Mouse (Mus musculus) liver, embryonic 13.5 days (tissue): Measurements from ENCODE around the gene Mutyh. TPM values are rescaled to one million over a fixed set of nuclear protein-coding genes. Genes with fewer than 3 reads are reported as not detected.

Experiments used
- ATAC-seq: fragments of 200-750 bp; cut with Nextera tagmentation; 2 replicates; pipeline ENCODE4 v1.8.0; 2017; ENCODE audit warnings: low read depth, mild to moderate bottlenecking, moderate number of reproducible peaks, moderate library complexity
- DNase-seq: peaks from one replicate; pipeline ENCODE4 v3.0.0; 2022
- H3K27ac ChIP-seq: fragments of 300-500 bp; sonication (generic); 2 replicates; pipeline ENCODE4 v1.5.1; 2015; ENCODE audit warnings: moderate library complexity, mild to moderate bottlenecking, inconsistent platforms
- H3K27me3 ChIP-seq: fragments of 300-500 bp; sonication (generic); 2 replicates; pipeline ENCODE4 v1.6.1; 2015; ENCODE audit warnings: mild to moderate bottlenecking, inconsistent platforms
- H3K36me3 ChIP-seq: fragments of 300-500 bp; sonication (generic); 2 replicates; pipeline ENCODE4 v1.6.1; 2015; ENCODE audit warnings: mild to moderate bottlenecking, inconsistent platforms
- H3K4me1 ChIP-seq: fragments of 300-500 bp; sonication (generic); replicated peaks from 2 replicates; pipeline ENCODE4 v1.6.1; 2015; ENCODE audit warnings: inconsistent platforms
- H3K4me2 ChIP-seq: fragments of 300-500 bp; sonication (generic); 2 replicates; pipeline ENCODE4 v1.6.1; 2015; ENCODE audit warnings: inconsistent platforms, mild to moderate bottlenecking, moderate library complexity
- H3K4me3 ChIP-seq: fragments of 300-500 bp; sonication (generic); replicated peaks from 2 replicates; pipeline ENCODE4 v1.5.1; 2015; ENCODE audit warnings: mild to moderate bottlenecking, inconsistent platforms
- H3K9ac ChIP-seq: fragments of 300-500 bp; sonication (generic); 2 replicates; pipeline ENCODE4 v1.6.1; 2015; ENCODE audit warnings: mild to moderate bottlenecking, inconsistent platforms
- H3K9me3 ChIP-seq: fragments of 300-500 bp; sonication (generic); replicated peaks from 2 replicates; pipeline ENCODE4 v1.6.1; 2016; ENCODE audit warnings: inconsistent platforms
- WGBS: fragments of 180-500 bp; shearing (Covaris S2); methylation state at CpG from one replicate; pipeline ENCODE4 v1.1.7; 2015; ENCODE audit not compliant: insufficient replicate concordance; 5-methylcytosine and 5-hydroxymethylcytosine counted together
- polyA plus RNA-seq: library from polyadenylated mRNA; unstranded; fragments of >200 nt; fragmentation: Nextera tagmentation; extraction: Ambion mirVana; gene quantifications from 2 replicates; pipeline ENCODE4 v1.2.1, GENCODE M21; 2015

Mutyh gene
- polyA plus RNA-seq, 1 experiment from 2014 or later, result 3.9 TPM

DNA sequence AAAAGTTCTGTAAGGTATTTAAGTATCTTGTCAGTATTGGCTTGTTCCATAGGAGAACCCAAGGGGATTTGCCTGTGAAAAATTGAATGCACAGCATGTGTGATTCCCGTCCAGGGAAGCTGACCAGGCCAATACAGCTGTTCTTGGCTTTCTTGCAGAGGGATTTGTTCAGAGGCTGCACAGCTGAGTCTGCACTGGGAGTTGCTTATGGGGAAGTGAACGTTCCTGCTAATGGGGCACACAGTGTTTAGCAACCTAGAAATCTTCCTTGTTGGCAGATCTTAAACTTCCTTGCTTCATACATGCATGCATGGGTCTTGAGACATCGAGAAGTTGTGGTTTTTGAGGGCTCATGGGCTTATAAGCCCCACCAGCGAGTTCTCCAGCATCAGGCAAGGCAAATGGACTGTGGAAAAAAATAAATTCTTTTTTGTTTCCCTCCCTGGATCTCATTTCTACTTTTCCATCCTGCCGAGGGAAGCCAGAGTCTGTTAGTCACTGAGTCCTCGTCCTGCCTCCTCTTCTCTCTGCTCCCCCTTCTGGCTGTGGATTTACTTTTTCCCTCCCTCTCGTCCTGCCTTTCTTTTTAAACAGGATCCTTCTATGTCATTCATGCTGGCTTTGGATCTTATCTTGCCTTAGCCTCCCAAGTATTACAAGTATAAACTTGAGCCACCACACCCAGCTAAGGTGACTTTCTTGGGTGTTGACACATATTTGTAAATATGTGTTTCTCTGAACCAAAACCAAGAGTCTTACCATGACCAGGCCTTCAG, 19.4 kb upstream of the Mutyh start:
- ATAC-seq (no peak), DNase-seq (no peak)
- Histone ChIP-seq H3K9ac (no peak overlapping the region), H3K27ac (peak overlapping the region; percentile 18; the same call in 1 of the 2 replicates), H3K4me3 (no peak overlapping the region), H3K36me3 (no peaks in the 10 kb centered on the region), H3K9me3 (0 out of 2 replicates have a peak, but pooled peaks cover 3% of the 10 kb centered on the region), H3K4me2 (no peak overlapping the region), H3K27me3 (no peaks in the 10 kb centered on the region), H3K4me1 (peaks cover 9% of the 10 kb centered on the region; the same call in 1 of the 2 replicates)
- whole genome bisulfite sequencing, result 25% methylated on average over 7 of the region's 7 CpGs

DNA sequence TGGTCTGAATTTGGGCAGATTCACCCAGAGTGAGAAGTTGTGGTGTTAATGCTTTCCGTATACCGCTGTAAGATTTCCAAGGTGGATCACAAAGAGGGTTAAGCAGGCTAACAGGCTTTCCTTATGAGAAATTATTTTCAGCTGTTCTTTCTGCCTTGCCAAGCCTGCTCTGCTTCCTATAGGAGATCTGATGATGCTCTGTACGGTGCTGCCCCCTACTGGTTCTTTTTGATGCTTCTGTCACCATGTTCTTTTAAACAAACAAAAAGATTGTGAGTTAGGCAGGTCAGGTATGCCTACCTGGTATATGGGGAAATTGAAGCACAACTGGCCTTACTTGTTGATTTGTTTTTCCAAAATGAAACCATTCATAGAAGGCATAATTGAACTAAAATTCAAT, 18.6 kb upstream of the Mutyh start:
- ATAC-seq (no peak), DNase-seq (peak; percentile 60)
- Histone ChIP-seq H3K4me3 (no peak overlapping the region), H3K4me2 (no peak overlapping the region), H3K27ac (peak overlapping the region; percentile 18; the same call in 1 of the 2 replicates), H3K9ac (no peak overlapping the region), H3K36me3 (no peaks in the 10 kb centered on the region), H3K9me3 (0 out of 2 replicates have a peak, but pooled peaks cover 3% of the 10 kb centered on the region), H3K4me1 (peaks cover 9% of the 10 kb centered on the region; the same call in 1 of the 2 replicates), H3K27me3 (no peaks in the 10 kb centered on the region)
- WGBS, result 12% methylated on average over 3 of the region's 3 CpGs

DNA sequence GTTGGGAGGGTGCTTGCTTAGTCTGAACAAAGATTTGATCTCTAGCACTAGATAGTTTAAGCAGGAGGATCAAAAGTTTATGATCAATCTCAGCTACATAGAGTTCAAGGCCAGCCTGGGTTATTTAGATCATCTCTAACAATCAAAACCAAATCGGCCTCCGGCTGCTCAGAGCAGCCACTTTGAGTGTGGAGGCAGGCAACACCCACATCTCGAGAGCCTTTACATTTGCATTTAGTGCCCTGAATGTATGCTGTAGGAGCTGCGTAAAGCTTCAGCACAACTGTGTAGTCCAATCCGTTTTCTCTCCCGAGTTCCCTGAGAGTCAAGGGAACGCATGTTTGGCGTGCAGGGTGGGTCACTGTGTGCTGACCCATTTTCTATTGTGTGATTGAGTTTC, 15.1 kb upstream of the Mutyh start:
- no peaks in the 10 kb centered on the region for H3K36me3 ChIP-seq
- H3K4me1 ChIP-seq, result peaks cover 9% of the 10 kb centered on the region; the same call in 1 of the 2 replicates
- no peak for ATAC-seq
- H3K27me3 ChIP-seq, result no peaks in the 10 kb centered on the region
- no peak overlapping the region for H3K27ac ChIP-seq
- DNase-seq, result no peak
- no peak overlapping the region for H3K4me2 ChIP-seq
- H3K9me3 ChIP-seq, result no peaks in the 10 kb centered on the region
- 74% methylated on average over 8 of the region's 8 CpGs for WGBS
- H3K4me3 ChIP-seq, result no peak overlapping the region
- H3K9ac ChIP-seq, result no peak overlapping the region

DNA sequence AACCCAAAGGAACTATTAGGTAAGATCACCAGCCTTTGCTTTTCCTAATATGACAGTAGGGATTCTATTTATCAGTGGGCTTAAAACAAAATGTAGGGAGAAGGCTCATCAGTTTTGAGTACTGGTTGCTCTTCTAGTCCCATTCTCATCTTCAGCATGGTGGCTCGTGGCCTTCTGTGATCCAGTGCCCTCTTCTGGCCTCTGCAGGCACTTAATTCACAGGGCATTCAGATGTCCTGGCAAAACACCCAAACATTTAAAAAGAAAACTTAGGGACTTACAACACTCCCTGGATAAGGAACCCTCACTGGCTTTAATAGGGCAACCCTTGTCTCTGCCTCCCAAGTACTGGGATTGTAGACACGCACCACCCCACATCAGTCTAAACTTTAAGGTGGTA, 13.2 kb upstream of the Mutyh start:
- Histone ChIP-seq H3K4me1 (no peaks in the 10 kb centered on the region), H3K36me3 (no peaks in the 10 kb centered on the region), H3K4me3 (no peak overlapping the region), H3K4me2 (no peak overlapping the region), H3K27me3 (no peaks in the 10 kb centered on the region), H3K9ac (no peak overlapping the region), H3K9me3 (no peaks in the 10 kb centered on the region), H3K27ac (no peak overlapping the region)
- ATAC-seq (no peak), DNase-seq (no peak)
- WGBS, result 56% methylated on average over 2 of the region's 2 CpGs

DNA sequence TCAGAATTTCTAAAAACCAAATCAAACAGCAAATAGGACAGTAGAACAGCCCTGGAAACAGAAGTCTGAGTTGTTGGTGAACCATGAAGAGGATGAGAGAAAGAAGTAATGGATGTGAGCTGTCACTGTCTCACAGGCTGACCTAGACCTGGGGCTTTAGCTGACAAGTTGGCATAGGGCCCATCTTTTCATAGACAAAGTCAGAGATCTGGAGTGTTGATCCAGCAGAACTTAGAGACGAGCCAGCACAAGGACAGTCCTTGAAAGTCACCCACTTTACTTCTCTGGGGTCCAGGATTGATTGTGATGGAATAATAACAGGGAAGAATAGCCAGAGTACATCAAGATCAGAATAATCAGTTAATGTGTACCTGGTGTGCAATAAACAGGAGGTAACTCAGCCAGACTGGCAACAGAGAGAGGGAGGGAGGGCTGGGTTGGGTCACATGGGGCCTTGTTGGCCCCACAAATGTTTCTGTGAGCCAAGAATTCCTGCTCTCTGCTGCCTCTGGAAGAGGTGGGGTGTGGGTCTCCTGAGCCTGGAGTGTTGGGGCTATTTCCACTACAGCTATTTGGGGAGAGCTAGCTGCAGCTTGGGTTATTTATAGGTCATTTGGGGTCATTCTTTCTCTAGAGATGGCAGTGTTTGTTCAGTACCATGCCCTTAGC, 10.9 kb upstream of the Mutyh start:
- no peaks in the 10 kb centered on the region for H3K9me3 ChIP-seq
- 56% methylated on average over 1 of the region's 1 CpGs for WGBS
- H3K4me2 ChIP-seq, result no peak overlapping the region
- H3K4me3 ChIP-seq, result no peak overlapping the region
- ATAC-seq, result no peak
- H3K36me3 ChIP-seq, result 0 out of 2 replicates have a peak, but pooled peaks cover 2% of the 10 kb centered on the region
- no peaks in the 10 kb centered on the region for H3K27me3 ChIP-seq
- H3K27ac ChIP-seq, result no peak overlapping the region
- H3K9ac ChIP-seq, result no peak overlapping the region
- no peak for DNase-seq
- H3K4me1 ChIP-seq, result no peaks in the 10 kb centered on the region; the same call in 1 of the 2 replicates

DNA sequence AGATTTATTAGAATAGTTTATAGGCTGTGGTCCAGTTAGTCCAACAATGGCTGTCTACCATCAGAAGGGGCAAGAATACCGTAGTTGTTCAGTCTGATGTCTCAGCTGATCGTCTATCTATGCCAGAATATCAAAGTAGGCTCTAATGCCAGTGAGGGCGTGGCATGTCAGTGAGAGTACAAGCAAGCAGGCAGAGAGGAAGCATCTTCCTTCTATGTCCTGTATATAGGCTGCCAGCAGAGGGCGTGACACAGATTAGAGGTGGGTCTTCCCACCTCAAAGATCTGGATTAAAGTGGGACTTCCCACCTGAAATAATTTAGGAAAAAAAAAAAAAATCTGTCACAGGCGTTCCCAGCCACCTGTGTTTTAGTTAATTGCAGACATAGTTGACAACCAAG, 7.6 kb upstream of the Mutyh start:
- no peak overlapping the region for H3K27ac ChIP-seq
- no peaks in the 10 kb centered on the region for H3K9me3 ChIP-seq
- no peak overlapping the region for H3K4me2 ChIP-seq
- DNase-seq (no peak), ATAC-seq (no peak)
- no peak overlapping the region for H3K9ac ChIP-seq
- H3K4me3 ChIP-seq, result no peak overlapping the region
- H3K27me3 ChIP-seq, result no peaks in the 10 kb centered on the region
- WGBS, result 29% methylated on average over 5 of the region's 5 CpGs
- H3K36me3 ChIP-seq, result peaks cover 35% of the 10 kb centered on the region
- H3K4me1 ChIP-seq, result no peaks in the 10 kb centered on the region; the same call in 1 of the 2 replicates

DNA sequence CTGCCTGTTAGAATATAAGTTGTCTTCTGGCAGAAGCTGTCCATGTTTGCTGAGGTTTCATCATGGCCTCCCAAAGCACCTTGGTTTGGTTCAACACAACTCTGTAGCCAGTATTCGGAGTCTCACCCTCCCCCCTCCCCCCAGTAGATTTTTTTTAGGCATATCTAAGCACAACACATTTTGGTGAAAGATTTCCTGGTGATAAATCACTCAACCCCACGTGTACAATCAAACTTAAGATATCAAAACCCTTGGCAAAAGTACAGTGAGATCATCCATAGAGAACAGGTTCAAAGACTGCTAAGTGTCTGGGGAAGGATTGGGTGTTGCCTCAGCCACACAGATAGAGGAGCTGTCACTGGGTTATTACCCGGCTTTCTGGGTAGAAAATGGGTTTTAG, 3.5 kb downstream of the Mutyh start:
- DNase-seq (no peak), ATAC-seq (no peak)
- 18% methylated on average over 3 of the region's 3 CpGs for WGBS

DNA sequence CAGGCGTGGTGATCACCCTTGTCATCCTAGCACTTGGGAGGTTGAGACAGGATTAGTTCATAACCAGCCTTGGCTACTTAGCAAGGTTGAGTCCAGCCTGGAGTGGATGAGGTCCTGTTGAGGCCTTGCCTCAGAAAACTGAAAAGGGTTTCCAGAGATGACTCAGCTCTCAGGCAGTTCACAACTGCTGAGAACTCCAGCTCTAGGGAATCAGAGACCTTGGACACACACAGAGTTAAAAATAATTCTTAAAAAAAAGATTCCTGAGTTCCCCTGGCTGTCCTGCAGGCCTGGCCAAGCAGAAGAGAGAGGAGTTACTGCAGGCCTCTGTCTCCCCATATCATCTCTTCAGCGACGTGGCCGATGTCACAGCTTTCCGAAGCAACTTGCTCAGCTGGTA, 7.8 kb downstream of the Mutyh start:
- H3K27ac ChIP-seq, result no peak overlapping the region
- H3K36me3 ChIP-seq, result peaks cover 10% of the 10 kb centered on the region; the same call in 1 of the 2 replicates
- DNase-seq (no peak), ATAC-seq (no peak)
- WGBS, result 79% methylated on average over 5 of the region's 5 CpGs
- H3K27me3 ChIP-seq, result peaks cover 17% of the 10 kb centered on the region
- H3K4me3 ChIP-seq, result no peak overlapping the region
- H3K9ac ChIP-seq, result no peak overlapping the region
- peaks cover 9% of the 10 kb centered on the region for H3K4me1 ChIP-seq
- H3K4me2 ChIP-seq, result no peak overlapping the region
- H3K9me3 ChIP-seq, result no peaks in the 10 kb centered on the region

More for the DNA sequence above, 3.5 kb downstream of the Mutyh start:
- Histone ChIP-seq H3K4me2 (no peak overlapping the region), H3K36me3 (peaks cover 2% of the 10 kb centered on the region; the same call in 1 of the 2 replicates), H3K4me3 (no peak overlapping the region), H3K9me3 (no peaks in the 10 kb centered on the region), H3K9ac (no peak overlapping the region), H3K4me1 (peaks cover 22% of the 10 kb centered on the region), H3K27ac (no peak overlapping the region), H3K27me3 (no peaks in the 10 kb centered on the region)

DNA sequence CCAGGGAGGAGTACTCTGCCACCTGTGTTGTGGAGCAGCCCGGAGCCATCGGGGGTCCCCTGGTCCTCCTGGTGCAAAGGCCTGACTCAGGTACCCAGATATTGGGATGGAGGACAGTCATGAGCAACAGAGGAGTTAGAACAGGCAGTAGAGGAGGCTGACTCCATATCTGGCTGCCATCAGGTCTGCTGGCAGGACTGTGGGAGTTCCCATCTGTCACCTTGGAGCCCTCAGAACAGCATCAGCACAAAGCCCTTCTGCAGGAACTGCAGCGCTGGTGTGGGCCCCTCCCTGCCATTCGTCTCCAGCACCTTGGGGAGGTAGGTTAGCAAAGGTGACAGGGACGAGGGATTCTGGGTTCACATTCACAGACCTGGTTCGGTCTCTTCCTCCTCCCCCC, 10.0 kb downstream of the Mutyh start:
- WGBS, result 75% methylated on average over 6 of the region's 6 CpGs
- Histone ChIP-seq H3K9ac (no peak overlapping the region), H3K4me2 (no peak overlapping the region)

DNA sequence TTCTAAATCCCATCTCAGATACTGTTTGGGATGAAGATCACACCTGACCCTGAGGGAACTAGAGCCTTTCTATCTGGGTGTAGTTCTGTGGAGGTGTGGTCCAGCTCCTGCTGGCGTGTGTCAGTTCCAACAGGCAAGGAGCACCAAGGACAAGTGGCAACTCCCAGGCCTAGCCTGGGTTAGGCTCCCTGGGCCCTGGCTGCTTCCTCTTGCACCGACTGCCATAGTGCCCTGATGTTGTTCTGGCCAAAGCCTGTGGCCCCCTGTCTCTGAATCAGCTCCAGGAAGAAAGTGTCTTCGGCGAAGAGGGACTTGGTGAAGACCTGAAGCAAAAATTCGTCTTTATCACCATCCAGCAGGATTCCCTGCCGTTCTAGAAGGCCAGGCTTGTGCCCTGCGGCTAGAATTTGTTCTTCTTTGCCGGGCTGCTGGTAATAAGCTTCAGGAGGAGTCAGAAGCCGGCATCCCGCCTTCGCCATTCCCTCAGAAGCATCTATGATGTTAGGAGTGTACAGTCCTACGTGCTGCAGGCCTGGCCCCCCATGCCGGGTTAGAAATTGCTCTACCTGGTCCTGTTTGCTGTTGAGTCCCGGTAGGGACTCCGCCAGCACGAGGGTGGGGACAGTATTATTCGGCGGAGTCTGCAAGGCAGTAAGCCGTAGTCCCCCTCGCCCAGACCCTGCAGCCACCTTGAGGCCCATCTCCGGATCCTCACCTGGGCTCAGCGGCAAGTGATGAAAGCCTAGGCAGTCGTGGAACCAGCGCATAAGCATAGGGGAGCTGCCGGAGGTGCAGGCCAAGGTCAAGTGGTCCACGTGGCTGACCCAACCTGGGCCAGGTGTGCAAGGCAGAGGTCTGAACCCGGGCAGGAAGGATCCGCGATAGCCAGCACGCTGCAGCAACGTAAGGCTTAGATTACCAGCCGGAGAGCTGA, 12.7 kb downstream of the Mutyh start:
- H3K36me3 ChIP-seq, result peaks cover 10% of the 10 kb centered on the region; the same call in 1 of the 2 replicates
- peak overlapping the region; percentile 83 for H3K4me2 ChIP-seq
- H3K9ac ChIP-seq, result peak overlapping the region; percentile 67
- H3K4me1 ChIP-seq, result peaks cover 45% of the 10 kb centered on the region
- DNase-seq, result no peak
- peak overlapping the region; percentile 63 for H3K4me3 ChIP-seq
- H3K9me3 ChIP-seq, result no peaks in the 10 kb centered on the region
- no peak overlapping the region for H3K27ac ChIP-seq
- 34% methylated on average over 32 of the region's 32 CpGs for WGBS
- peaks cover 27% of the 10 kb centered on the region for H3K27me3 ChIP-seq
- ATAC-seq, result peak; percentile 1; the same call in 1 of the 2 replicates

More for the DNA sequence above, 10.0 kb downstream of the Mutyh start:
- DNase-seq (no peak), ATAC-seq (no peak)
- no peaks in the 10 kb centered on the region for H3K9me3 ChIP-seq
- no peak overlapping the region for H3K27ac ChIP-seq
- H3K4me1 ChIP-seq, result peaks cover 22% of the 10 kb centered on the region
- no peak overlapping the region for H3K4me3 ChIP-seq
- peaks cover 27% of the 10 kb centered on the region for H3K27me3 ChIP-seq
- peaks cover 10% of the 10 kb centered on the region; the same call in 1 of the 2 replicates for H3K36me3 ChIP-seq
